In the genomic region with DNA sequence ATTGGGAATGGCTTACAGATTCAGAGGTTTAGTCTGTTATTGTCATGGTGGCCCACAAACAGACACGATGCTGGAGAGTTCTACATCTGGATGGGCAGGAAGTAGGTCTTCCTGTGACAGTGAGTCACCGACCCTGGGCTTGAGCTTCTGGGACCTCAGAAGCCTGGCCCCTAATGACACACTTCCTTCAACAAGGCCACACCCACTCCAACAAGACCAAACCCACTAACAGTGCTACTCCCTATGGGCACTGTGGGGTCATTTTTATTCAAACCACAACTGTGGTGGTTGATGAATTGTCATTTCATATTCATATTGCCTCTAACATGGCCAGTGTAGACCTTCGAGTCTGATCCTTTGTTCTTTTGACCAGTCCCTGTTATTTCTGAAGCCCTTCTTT, we compare ENCODE assay signal across 11 mouse cellular contexts. TPM values are rescaled to one million over a fixed set of nuclear protein-coding genes. Genes with fewer than 3 reads are reported as not detected.
DNase-seq lines count a peak whose midpoint lies in the region; ATAC-seq and TF ChIP-seq lines count a peak whose summit lies in the region.
"Had no signal": no experiment of that assay in that cellular context is flagged by ENCODE, and none has a peak within 500 bp of the region (broad histone marks: within the 10 kb centered on the region; RNA-seq: fewer than 3 reads in every experiment).

No protein-coding gene starts in this region.

- H3K4me3 ChIP-seq in gastrocnemius, adult 2 months, result no peak overlapping the region
- peak overlapping the region in 1 of 3 experiments; percentile 34 for H3K4me3 ChIP-seq in CH12.LX (replicated peaks in 1 of 3; ENCODE audit: low read depth in 2 of 3, low read length in 2 of 3, poor library complexity in 1 of 3)
- H3K4me3 ChIP-seq in heart, embryonic 16.5 days (ENCODE audit: low read length), result no peak overlapping the region
- no peak overlapping the region for H3K4me3 ChIP-seq in forebrain, embryonic 11.5 days (ENCODE audit: low read depth, low read length)
- H3K4me3 ChIP-seq: embryonic facial prominence, embryonic 15.5 days; limb, embryonic 13.5 days; neural tube, embryonic 13.5 days had no signal

- TF ChIP-seq EP300 in CH12.LX (IDR thresholded peaks at IDR 0.05; ENCODE audit: low read length), result peak; percentile 11; the same call in 1 of the 2 replicates

- H3K79me2 ChIP-seq in CH12.LX (replicated peaks; ENCODE audit: control insufficient read depth, extremely low read depth, insufficient read depth, poor library complexity, severe bottlenecking), result no peaks in the 10 kb centered on the region

- no peak overlapping the region for H3K4me2 ChIP-seq in CH12.LX (ENCODE audit: insufficient read depth, low read depth, poor library complexity, severe bottlenecking)
- H3K4me2 ChIP-seq in heart, embryonic 16.5 days (ENCODE audit: low read depth, low read length), result no peak overlapping the region
- no peak overlapping the region for H3K4me2 ChIP-seq in forebrain, embryonic 11.5 days (ENCODE audit: low read depth, low read length, severe bottlenecking)
- H3K4me2 ChIP-seq: embryonic facial prominence, embryonic 15.5 days; limb, embryonic 13.5 days; neural tube, embryonic 13.5 days had no signal

- H3K27me3 ChIP-seq in CH12.LX (replicated peaks), result no peaks in the 10 kb centered on the region
- H3K27me3 ChIP-seq in heart, embryonic 16.5 days (ENCODE audit: control insufficient read depth, insufficient read depth, low read length), result no peaks in the 10 kb centered on the region
- H3K27me3 ChIP-seq in forebrain, embryonic 11.5 days (ENCODE audit: control insufficient read depth, insufficient read depth, low read length), result no peaks in the 10 kb centered on the region
- H3K27me3 ChIP-seq: embryonic facial prominence, embryonic 15.5 days; limb, embryonic 13.5 days; neural tube, embryonic 13.5 days had no signal

- H3K9ac ChIP-seq in CH12.LX (ENCODE audit: insufficient read depth, low read depth), result no peak overlapping the region
- no peak overlapping the region for H3K9ac ChIP-seq in heart, embryonic 16.5 days (ENCODE audit: low read length)
- H3K9ac ChIP-seq in forebrain, embryonic 11.5 days (ENCODE audit: low read length), result no peak overlapping the region
- H3K9ac ChIP-seq: embryonic facial prominence, embryonic 15.5 days; limb, embryonic 13.5 days; neural tube, embryonic 13.5 days had no signal

- intact Hi-C loops in gastrocnemius, adult 2 months (cut with DNase I), result no loop called here

- TF ChIP-seq POLR2A in CH12.LX (IDR thresholded peaks at IDR 0.05; ENCODE audit: low read depth, low read length), result peak; percentile 70

- peak; percentile 39; the same call in 1 of the 2 replicates for ATAC-seq in heart, embryonic 16.5 days (replicated peaks; ENCODE audit: extremely low read depth, insufficient read depth, low FRiP score)
- peak; percentile 75 for ATAC-seq in megakaryocyte progenitor cell, adult 5-6 weeks (replicated peaks; ENCODE audit: poor library complexity)
- no peak for ATAC-seq in cerebellum, adult (ENCODE audit: insufficient number of reproducible peaks, low FRiP score, low TSS enrichment)
- no peak for ATAC-seq in forebrain, embryonic 11.5 days (replicated peaks; ENCODE audit: low FRiP score)

- H3K9me3 ChIP-seq in CH12.LX (replicated peaks; ENCODE audit: low read length), result no peaks in the 10 kb centered on the region
- no peaks in the 10 kb centered on the region for H3K9me3 ChIP-seq in heart, embryonic 16.5 days (replicated peaks; ENCODE audit: control insufficient read depth, low read length)
- no peaks in the 10 kb centered on the region for H3K9me3 ChIP-seq in forebrain, embryonic 11.5 days (ENCODE audit: control insufficient read depth, low read length)
- H3K9me3 ChIP-seq: embryonic facial prominence, embryonic 15.5 days; limb, embryonic 13.5 days; neural tube, embryonic 13.5 days had no signal

- peaks cover 0 to 31% of the 10 kb centered on the region in 2 experiments; a peak in 3 of 4 replicates for H3K4me1 ChIP-seq in CH12.LX (ENCODE audit: control insufficient read depth in 1 of 2, insufficient read depth in 2 of 2)
- H3K4me1 ChIP-seq in heart, embryonic 16.5 days (ENCODE audit: control insufficient read depth, insufficient read depth, low read length), result peaks cover 12% of the 10 kb centered on the region
- H3K4me1 ChIP-seq in forebrain, embryonic 11.5 days (replicated peaks; ENCODE audit: control insufficient read depth, insufficient read depth, low read length), result no peaks in the 10 kb centered on the region
- H3K4me1 ChIP-seq: limb, embryonic 13.5 days; neural tube, embryonic 13.5 days had no signal

- in situ Hi-C loops in CH12.LX (cut with MboI; ENCODE audit: low pct_ligation_motif_present, low pct_unique_long_range_greater_than_20kb, low sequenced_read_pairs), result no loop called here

- no peak for TF ChIP-seq CTCF in gastrocnemius, adult 2 months (IDR thresholded peaks at IDR 0.05)
- no peak for TF ChIP-seq CTCF in CH12.LX (conservative IDR thresholded peaks at IDR 0.05 in 1 of 2, IDR thresholded peaks at IDR 0.05 in 1 of 2; ENCODE audit: low read depth in 2 of 2, low read length in 2 of 2)

- DNase-seq in gastrocnemius, adult 2 months, result no peak
- no peak for DNase-seq in gastrocnemius, adult 18-20 months (ENCODE audit: low spot score)
- peak; percentile 91 for DNase-seq in CH12.LX (ENCODE audit: extremely low read depth)
- no peak for DNase-seq in cerebellum, adult 18-20 months
- no peak for DNase-seq in forebrain, embryonic 11.5 days (ENCODE audit: low spot score)

- dilution Hi-C loops in CH12.LX (cut with MboI; ENCODE audit: extremely low pct_ligation_motif_present, extremely low pct_unique_long_range_greater_than_20kb, low sequenced_read_pairs), result no loop called here

- TF ChIP-seq RAD21 in CH12.LX (IDR thresholded peaks at IDR 0.05; ENCODE audit: low read depth, low read length), result no peak

- 0 out of 2 replicates have a peak overlapping the region, but pooled peaks have one; percentile 12 for H3K27ac ChIP-seq in gastrocnemius, adult 2 months
- H3K27ac ChIP-seq in CH12.LX (ENCODE audit: insufficient read depth, low read depth), result no peak overlapping the region
- peak overlapping the region; percentile 83 for H3K27ac ChIP-seq in heart, embryonic 16.5 days (ENCODE audit: low read length)
- H3K27ac ChIP-seq in forebrain, embryonic 11.5 days (ENCODE audit: low read depth, low read length), result no peak overlapping the region
- H3K27ac ChIP-seq: embryonic facial prominence, embryonic 15.5 days; limb, embryonic 13.5 days; neural tube, embryonic 13.5 days had no signal

- WGBS in heart, embryonic 16.5 days, result 66% methylated on average over 3 of the region's 3 CpGs
- 85% methylated on average over 3 of the region's 3 CpGs for WGBS in forebrain, embryonic 11.5 days

- H3K36me3 ChIP-seq in CH12.LX (replicated peaks in 1 of 2; ENCODE audit: control insufficient read depth in 1 of 2, insufficient read depth in 1 of 2, low read length in 1 of 2), result peaks cover 0 to 2% of the 10 kb centered on the region in 2 experiments
- H3K36me3 ChIP-seq in heart, embryonic 16.5 days (ENCODE audit: control insufficient read depth, insufficient read depth), result no peaks in the 10 kb centered on the region
- no peaks in the 10 kb centered on the region for H3K36me3 ChIP-seq in forebrain, embryonic 11.5 days (ENCODE audit: control insufficient read depth, insufficient read depth, low read length)
- H3K36me3 ChIP-seq: embryonic facial prominence, embryonic 15.5 days; limb, embryonic 13.5 days; neural tube, embryonic 13.5 days had no signal

TF ChIP-seq in CH12.LX, 34 proteins besides CTCF, POLR2A, EP300 and RAD21 (continues in another document):
- peak; percentile 47; the same call in 1 of the 2 replicates for TF ChIP-seq MAX (IDR thresholded peaks at IDR 0.05; ENCODE audit: low read length)

RNA-seq across cellular contexts. Expression of a gene that starts 14.5 kb away (rescaled TPM):
- 1,000 to 10,000 TPM; 1,080 to 1,363 TPM for total RNA-seq in gastrocnemius, adult 2 months (2021)
- total RNA-seq in gastrocnemius, adult 18-20 months (2021), result 1,000 to 10,000 TPM; 1,039 to 1,209 TPM
- 428 and 431 TPM in 2 replicates for total RNA-seq in CH12.LX (2012; rRNA removed)
- total RNA-seq in CH12.LX (2014; rRNA removed), result 509 and 560 TPM in 2 replicates
- polyA plus RNA-seq in CH12.LX (2012; ENCODE audit: insufficient read length, low read depth), result 670 and 792 TPM in 2 replicates
- 1,186 and 1,208 TPM in 2 replicates for polyA plus RNA-seq in heart, embryonic 16.5 days (2015; fragmentation: Nextera tagmentation; extraction: Ambion mirVana)
- total RNA-seq in megakaryocyte progenitor cell, adult 5-6 weeks (2015), result 664 and 680 TPM in 2 replicates
- total RNA-seq in megakaryocyte progenitor cell, adult 5-6 weeks (2017), result 231 and 244 TPM in 2 replicates
- polyA plus RNA-seq in forebrain, embryonic 11.5 days (2014; fragmentation: Nextera tagmentation; extraction: Ambion mirVana), result 399 and 404 TPM in 2 replicates

RNA-seq across cellular contexts. Expression of a gene that starts 42.8 kb away (rescaled TPM):
- total RNA-seq in gastrocnemius, adult 2 months (2021), result 10 to 100 TPM; 62.2 to 83.0 TPM
- 10 to 100 TPM; 49.9 to 50.5 TPM for total RNA-seq in gastrocnemius, adult 18-20 months (2021)
- 163 and 179 TPM in 2 replicates for total RNA-seq in CH12.LX (2012; rRNA removed)
- total RNA-seq in CH12.LX (2014; rRNA removed), result 467 and 525 TPM in 2 replicates
- polyA plus RNA-seq in CH12.LX (2012; ENCODE audit: insufficient read length, low read depth), result 177 and 198 TPM in 2 replicates
- polyA plus RNA-seq in heart, embryonic 16.5 days (2015; fragmentation: Nextera tagmentation; extraction: Ambion mirVana), result 148 and 153 TPM in 2 replicates
- 266 and 302 TPM in 2 replicates for total RNA-seq in megakaryocyte progenitor cell, adult 5-6 weeks (2015)
- 461 and 467 TPM in 2 replicates for total RNA-seq in megakaryocyte progenitor cell, adult 5-6 weeks (2017)
- 433 and 456 TPM in 2 replicates for polyA plus RNA-seq in forebrain, embryonic 11.5 days (2014; fragmentation: Nextera tagmentation; extraction: Ambion mirVana)

RNA-seq across cellular contexts. Expression of a gene that starts 55.6 kb away (rescaled TPM):
- 10 to 100 TPM in 1 of 2 experiments, 1 to 10 TPM in 1; 9.6 to 12.9 TPM for total RNA-seq in gastrocnemius, adult 2 months (2021)
- 10 to 100 TPM in 1 of 2 experiments, 1 to 10 TPM in 1; 9.7 to 12.7 TPM for total RNA-seq in gastrocnemius, adult 18-20 months (2021)
- total RNA-seq in CH12.LX (2012; rRNA removed) (6.2 and 7.2 TPM in 2 replicates), CH12.LX (2014; rRNA removed) (4.7 and 6.0 TPM in 2 replicates)
- polyA plus RNA-seq in CH12.LX (2012; ENCODE audit: insufficient read length, low read depth), result 2.1 and 2.5 TPM in 2 replicates
- polyA plus RNA-seq in heart, embryonic 16.5 days (2015; fragmentation: Nextera tagmentation; extraction: Ambion mirVana), result 31.6 and 39.3 TPM in 2 replicates
- 17.1 TPM in 2 replicates for total RNA-seq in megakaryocyte progenitor cell, adult 5-6 weeks (2015)
- total RNA-seq in megakaryocyte progenitor cell, adult 5-6 weeks (2017), result 23.1 and 26.9 TPM in 2 replicates
- 19.8 and 22.7 TPM in 2 replicates for polyA plus RNA-seq in forebrain, embryonic 11.5 days (2014; fragmentation: Nextera tagmentation; extraction: Ambion mirVana)

RNA-seq across cellular contexts. Expression of a gene that starts 55.7 kb away (rescaled TPM):
- 1 to 10 TPM; 1.5 to 2.3 TPM for total RNA-seq in gastrocnemius, adult 2 months (2021)
- total RNA-seq in gastrocnemius, adult 18-20 months (2021), result 1 to 10 TPM; 1.7 to 2.2 TPM
- total RNA-seq in CH12.LX (2012; rRNA removed) (17.6 and 22.1 TPM in 2 replicates), CH12.LX (2014; rRNA removed) (27.3 and 29.6 TPM in 2 replicates)
- 16.0 and 18.2 TPM in 2 replicates for polyA plus RNA-seq in CH12.LX (2012; ENCODE audit: insufficient read length, low read depth)
- polyA plus RNA-seq in heart, embryonic 16.5 days (2015; fragmentation: Nextera tagmentation; extraction: Ambion mirVana), result 8.5 and 9.8 TPM in 2 replicates
- 68.3 and 71.6 TPM in 2 replicates for total RNA-seq in megakaryocyte progenitor cell, adult 5-6 weeks (2015)
- 35.0 and 40.7 TPM in 2 replicates for total RNA-seq in megakaryocyte progenitor cell, adult 5-6 weeks (2017)
- polyA plus RNA-seq in forebrain, embryonic 11.5 days (2014; fragmentation: Nextera tagmentation; extraction: Ambion mirVana), result 29.4 and 30.2 TPM in 2 replicates

Comparison
In these comparisons a context has a peak if more than half of its experiments do, and no peak if none do; other contexts are left out.
1. H3K27ac ChIP-seq: peak in gastrocnemius, adult 2 months (single experiment) and heart, embryonic 16.5 days (single experiment); none in CH12.LX (single experiment) and forebrain, embryonic 11.5 days (single experiment).
2. ATAC-seq: peak in heart, embryonic 16.5 days (single experiment) and megakaryocyte progenitor cell, adult 5-6 weeks (single experiment); none in cerebellum, adult (single experiment) and forebrain, embryonic 11.5 days (single experiment).